Mouse (Mus musculus) adrenal gland, adult 8-10 months (tissue): ENCODE measurements around the gene Pink1. TPM values are rescaled to one million over a fixed set of nuclear protein-coding genes. Genes with fewer than 3 reads are reported as not detected.
"Not testable (repeated sequence)": the region's sequence is repeated elsewhere in the genome, so short reads cannot be mapped to it uniquely, and the experiment has no call there.

ENCODE experiments used
- DNase-seq: peaks from one replicate; pipeline ENCODE4 v3.0.0; 2022
- total RNA-seq, 4 experiments: library from RNA; stranded (reverse); gene quantifications; 2 replicates each; pipeline ENCODE4 v1.2.4; 2022

Gene Pink1
- total RNA-seq, 4 experiments from 2014 or later = 172 to 218 (median 206) TPM

DNA sequence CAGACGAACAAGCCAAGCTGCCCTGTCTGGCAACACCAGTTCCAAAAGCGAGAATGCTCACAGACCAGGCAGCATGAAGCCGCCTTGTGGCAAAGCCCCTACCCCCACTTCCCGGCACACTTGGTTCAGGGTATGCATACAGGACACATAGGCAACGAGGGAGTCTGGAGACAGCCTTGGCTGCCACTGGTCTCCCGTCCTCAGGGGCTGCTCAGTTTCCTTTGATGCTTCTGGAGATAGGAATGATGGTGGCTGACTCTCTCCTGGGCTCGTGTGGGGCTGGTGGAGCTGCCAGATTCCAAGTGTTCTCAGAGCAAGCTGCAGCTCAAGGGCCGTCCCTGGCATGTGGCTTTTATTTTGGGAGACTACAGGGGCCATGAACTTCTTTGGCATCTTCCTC, 15.3 kb upstream of the Pink1 start:
- no peak for DNase-seq

DNA sequence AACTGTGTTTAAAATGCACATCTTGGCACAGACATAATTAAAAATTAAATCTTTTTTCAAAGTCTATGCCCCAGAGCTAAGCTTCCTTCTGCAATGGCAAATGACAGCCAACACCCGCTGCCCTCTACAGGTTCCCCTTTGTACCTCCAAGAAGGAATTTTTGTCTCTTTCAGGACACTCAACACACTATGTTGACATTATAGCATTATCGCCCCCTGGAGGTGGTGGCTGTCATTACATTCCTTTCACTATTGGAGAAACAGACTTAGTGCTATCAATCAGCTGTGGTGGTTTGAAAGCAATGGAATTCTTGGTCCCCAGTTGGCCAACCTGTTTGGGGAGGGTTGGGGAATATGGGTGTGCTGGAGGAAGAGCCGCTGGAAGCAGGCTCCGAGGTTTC, 13.9 kb upstream of the Pink1 start:
- DNase-seq = no peak

DNA sequence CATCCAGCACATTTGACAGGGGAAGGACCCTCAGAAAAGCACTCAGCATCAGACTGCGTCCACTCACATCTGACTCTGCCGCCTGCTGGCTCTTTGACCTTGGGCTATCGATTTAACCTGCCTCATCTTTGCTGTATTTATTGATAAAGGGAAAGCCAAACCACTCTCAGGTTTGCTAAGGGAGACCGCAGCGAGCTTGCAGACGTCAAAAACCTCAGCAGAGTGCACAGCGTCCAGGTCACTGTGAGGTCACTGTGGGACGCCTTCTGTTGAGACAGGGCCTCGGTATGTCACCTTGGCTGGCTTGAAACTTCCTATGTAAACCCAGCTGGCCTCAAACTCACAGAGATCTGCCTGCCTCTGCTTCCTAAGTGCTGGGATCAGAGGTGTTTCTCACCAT, 11.2 kb upstream of the Pink1 start:
- no peak for DNase-seq

DNA sequence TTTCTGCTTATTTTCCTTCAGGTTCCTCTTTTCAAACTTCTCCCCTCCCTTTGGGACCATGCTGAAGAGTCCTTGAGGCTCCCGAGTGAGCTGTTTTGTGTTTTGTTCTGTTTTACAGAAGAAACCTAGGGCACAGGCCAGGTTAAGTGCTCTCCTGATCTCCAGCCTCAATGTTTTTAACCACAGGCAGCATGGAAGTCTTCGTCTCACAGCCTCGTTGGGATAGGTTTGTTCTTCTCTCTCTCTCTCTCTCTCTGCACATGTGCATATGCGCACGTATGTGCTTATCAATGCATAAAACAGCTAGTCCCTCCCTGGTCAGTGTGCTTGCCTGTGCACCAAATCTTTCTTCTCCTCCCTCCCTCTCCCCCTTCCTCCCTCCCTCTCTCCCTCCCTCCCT, 10.8 kb upstream of the Pink1 start:
- DNase-seq = no peak

DNA sequence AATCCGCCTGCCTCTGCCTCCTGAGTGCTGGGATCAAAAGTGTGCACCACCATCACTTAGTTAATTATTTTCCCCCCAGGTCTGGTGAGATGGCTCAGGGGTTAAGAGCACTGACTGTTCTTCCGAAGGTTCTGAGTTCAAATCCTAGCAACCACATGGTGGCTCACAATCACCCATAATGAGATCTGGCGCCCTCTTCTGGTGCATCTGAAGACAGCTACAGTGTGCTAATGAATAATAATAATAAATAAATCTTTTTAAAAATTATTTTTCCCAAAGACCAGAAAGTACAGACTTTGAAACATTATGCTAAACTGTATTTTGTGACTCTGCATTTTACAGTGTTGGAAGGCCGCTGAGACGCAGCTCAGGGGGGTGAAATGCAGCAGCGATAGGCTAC, 9.5 kb upstream of the Pink1 start:
- no peak for DNase-seq

DNA sequence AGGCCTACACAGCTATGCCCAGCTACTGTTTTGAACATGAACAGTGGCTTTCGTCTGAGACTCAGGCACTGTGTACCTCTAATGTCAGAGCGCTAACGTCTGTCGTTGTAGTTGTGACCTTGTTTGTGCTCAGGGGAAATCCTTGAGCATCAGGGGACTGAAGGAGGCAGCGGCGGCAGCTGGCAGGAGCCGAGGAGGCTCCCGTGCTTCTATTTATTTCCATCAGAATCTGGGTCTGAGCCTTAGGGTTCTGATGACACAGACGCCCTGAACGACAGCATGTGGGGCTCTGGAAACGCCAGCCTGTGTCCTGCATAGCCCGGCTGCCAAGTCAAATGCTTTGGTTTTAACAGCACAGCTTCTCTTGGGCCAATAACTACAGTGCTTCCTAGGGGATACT, 8.9 kb upstream of the Pink1 start:
- no peak for DNase-seq

DNA sequence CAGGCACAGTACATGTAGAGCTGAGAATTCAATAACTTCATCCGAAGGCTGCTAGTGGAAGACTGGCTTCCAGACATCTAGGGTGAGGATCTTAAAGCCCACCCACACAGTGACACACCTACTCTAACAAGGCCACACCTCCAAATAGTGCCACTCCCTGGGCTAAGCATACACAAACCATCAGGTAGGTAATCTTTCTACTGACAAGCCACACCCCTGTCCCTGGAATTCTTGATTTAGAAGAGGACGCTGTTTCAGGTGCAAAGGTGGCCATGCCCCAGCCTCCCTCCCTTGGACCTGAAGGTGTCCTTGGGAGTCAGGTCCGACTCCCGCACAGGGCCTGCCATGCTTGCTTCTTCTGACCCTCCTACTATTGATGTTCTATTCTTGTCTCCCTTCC, 7.0 kb upstream of the Pink1 start:
- DNase-seq = no peak

DNA sequence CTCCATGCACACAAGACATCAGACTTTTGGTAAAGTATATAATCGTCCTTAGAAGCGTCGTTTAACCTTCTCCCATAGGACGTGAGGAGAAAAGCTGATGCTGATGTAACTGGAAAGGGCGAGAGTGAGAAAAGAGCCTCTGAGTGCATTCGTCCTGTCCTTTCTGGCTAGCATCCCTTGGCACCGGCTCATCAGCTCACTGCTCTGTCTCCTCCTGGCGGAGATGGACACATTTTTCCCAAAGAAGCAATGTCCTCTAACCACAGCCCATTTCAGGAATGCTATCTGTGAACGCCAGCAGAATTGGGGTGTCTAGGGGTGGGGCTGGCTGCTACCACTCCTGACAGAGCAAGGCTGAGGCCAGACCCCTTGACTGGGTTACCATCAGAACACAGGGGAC, 5.5 kb upstream of the Pink1 start:
- DNase-seq = no peak

DNA sequence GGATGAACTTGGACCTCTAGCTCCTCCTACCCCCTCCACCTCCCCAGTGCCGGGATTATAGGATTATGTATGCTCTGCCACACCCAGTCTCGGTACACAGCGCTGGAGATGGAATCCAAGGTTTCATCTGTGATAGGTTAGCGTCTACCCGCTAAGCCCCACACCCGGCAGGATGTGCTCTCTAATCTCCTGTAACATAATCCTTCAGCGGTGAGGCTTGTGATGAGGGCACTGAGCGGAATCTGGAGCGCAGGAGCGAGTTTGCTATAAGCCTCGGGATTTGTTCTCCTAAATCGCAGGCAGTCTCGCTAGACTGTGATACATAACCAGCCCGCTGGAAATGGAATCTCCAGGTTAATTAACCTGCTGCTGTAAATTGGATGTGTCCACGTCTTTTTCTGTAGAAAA, 4.2 kb upstream of the Pink1 start:
- no peak for DNase-seq

DNA sequence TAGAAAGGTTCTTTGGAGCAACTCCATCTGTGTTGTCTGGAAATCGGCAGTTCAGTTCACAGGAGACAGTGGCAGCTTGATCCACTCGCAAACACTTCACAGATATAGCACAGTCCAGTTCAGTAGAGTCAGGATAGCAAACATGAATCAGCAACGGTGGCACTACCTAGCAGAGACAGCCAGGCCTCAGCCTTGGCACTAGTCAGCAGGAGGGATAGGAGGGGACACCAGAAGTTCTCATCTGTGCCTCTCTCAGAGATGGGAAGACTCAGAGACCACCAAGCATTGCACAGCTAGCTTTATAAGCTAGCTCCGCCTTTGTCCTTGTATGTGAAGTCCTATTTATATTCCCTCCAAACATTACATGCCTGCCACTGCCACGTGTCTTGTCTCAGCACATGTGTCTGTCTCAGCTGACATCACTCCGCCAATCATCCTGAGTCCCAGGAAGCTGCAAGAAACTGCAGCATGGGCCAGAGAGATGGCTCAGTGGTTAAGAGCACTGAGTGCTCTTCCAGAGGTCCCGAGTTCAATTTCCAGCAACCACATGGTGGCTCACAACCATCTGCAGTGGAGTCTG, 1.9 kb upstream of the Pink1 start:
- no peak for DNase-seq

DNA sequence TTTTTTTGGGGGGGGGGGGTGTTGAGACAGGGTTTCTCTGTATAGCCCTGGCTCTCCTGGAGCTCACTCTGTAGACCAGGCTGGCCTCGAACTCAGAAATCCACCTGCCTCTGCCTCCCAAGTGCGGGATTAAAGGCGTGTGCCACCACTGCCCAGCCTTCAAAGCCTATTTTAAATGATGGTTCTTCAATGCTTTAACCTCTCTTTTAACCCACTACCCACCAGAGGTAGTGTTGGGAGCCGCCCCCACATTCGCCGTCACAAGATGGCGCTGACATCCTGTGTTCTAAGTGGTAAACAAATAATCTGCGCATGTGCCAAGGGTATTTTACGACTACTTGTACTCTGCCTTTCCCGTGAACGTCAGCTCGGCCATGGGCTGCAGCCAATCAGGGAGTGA, 1.0 kb upstream of the Pink1 start:
- DNase-seq = not testable (repeated sequence)

DNA sequence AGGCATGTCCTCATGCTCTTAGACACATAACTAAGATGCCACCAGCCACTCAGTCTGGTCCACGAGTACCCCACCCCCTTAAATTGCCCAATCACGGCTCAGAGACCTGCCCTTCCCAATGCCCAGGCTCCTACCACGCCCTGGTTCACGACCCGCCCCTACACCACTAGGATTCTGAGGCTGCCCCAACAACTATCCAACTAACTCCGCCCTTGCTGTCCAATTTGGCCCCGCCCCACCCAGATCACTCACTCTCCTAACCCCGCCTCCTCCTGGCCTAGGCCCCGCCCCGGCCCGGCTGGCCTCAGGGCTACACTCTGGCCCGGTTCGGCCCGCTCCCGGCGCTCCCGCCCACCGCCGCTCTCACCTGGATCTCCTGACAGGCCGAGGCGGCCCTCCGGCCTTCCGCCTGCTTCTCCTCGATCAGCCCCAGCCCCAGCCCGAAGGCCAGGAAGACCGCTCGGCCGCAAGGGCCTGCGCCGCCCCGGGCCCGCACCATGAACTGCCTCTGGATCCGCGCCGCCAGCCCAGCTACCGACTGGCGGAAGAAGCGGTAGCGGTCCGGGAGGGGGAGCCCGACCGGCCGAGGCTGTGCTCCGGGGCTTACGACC, 536 bp downstream of the Pink1 start:
- DNase-seq = peak; percentile 96

DNA sequence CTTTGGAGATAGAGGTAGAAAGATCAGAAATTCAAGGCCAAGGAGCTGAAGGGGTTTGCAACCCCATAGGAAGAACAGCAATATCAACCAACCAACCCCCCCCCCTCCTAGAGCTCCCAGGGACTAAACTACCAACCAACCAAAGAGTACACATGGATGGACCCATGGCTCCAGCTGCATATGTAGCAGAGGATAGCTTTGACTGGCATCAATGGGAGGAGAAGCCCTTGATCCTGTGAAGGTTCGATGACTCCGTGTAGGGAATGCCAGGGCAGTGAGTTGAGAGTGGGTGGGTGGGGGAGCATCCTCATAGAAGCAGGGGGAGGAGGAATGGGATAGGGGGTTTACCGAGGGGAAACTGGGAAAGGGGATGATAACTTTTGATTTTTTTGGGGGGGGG, 1.7 kb downstream of the Pink1 start:
- DNase-seq = no peak

DNA sequence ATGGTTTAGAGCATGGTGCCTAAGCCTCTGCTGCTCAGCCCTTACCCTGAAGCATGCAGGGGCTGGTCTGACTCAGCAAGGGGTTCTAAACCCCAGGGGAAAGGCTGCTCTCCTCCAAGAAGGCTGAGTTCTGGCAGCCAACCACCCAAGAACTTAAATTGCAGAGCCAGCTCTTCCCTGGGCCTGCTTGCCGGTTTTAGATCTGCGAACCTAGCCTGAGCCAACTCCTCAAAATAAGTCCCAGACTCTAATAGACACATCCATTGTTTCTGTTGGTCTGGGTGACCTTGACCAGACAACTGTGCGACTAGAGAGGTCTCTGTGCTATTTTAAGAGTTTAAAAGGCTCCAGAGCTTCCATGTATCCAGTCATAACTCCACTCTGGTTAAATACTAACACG, 2.4 kb downstream of the Pink1 start:
- DNase-seq = no peak

DNA sequence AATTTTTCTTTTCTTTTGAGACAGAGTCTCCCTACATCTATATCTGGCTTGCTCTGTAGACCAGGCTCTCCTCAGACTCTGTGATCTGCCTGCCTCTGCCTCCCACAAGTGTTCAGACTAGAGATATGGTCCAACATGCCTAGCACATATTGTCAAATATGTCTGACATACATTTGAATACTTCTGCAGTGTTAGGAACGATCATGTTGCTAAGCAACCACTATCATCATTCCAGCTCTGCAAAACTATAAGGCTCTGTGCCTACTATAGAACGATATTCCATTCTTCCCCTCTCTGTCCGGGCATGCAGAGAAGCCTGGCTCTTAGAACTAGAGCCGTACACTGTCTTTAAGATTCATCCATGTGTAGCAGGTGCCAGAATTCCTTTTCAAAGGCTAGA, 3.4 kb downstream of the Pink1 start:
- no peak for DNase-seq

DNA sequence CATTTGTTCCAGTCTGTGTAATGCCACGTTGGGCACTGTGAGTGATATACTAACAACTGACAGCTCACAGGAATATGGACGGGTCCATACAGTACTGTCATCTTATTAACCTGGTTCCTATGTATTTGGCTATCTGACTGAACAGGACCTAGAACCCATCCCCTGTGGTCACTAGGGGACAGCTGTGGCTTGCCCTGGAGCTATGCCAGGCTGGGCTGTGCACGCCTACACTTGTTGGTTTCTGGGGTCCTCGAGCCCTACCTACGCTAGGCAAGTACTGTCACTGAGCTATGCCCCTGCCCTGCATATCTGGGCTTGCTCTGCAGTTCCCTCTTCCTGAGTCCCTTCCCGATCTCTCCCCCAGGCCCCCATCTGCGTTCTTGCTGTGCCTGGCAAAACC, 4.6 kb downstream of the Pink1 start:
- no peak for DNase-seq

DNA sequence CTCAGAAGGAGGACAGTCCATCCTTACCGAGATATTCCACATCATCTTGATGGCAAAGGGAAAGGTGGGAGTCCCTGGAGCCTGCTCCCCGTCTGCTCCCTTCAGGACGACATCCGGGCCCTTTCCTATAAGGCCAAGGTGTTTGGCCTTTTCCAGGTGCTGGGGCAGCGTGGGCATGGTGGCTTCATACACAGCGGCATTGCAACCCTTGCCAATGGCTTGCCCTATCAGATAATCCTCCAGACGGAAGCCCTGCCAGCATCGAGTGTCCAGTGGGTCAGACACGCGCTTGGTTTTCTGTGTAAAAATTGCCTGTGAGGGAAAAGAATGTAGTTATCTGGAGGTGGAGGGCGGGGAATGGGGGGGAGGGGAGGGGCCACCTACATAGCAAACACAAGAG, 5.4 kb downstream of the Pink1 start:
- no peak for DNase-seq

DNA sequence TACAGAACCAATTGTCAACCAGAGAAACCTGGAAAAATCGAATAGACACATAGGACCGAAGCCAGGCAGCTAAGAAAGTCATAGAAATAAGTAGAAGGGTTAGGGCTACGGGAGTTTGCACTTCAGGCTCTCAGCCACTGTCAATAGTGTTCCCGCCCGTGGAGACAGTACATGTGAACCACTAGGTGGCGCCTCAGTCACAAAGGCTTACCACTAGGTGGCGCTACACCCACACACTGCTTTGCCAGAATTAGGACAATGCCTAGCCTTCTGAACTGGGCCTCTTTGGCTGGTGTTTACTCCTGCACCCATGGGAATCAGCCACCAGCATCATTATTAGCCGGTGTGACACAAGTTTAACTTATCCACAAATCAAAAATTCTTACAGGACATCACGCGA, 6.6 kb downstream of the Pink1 start:
- peak; percentile 78 for DNase-seq

DNA sequence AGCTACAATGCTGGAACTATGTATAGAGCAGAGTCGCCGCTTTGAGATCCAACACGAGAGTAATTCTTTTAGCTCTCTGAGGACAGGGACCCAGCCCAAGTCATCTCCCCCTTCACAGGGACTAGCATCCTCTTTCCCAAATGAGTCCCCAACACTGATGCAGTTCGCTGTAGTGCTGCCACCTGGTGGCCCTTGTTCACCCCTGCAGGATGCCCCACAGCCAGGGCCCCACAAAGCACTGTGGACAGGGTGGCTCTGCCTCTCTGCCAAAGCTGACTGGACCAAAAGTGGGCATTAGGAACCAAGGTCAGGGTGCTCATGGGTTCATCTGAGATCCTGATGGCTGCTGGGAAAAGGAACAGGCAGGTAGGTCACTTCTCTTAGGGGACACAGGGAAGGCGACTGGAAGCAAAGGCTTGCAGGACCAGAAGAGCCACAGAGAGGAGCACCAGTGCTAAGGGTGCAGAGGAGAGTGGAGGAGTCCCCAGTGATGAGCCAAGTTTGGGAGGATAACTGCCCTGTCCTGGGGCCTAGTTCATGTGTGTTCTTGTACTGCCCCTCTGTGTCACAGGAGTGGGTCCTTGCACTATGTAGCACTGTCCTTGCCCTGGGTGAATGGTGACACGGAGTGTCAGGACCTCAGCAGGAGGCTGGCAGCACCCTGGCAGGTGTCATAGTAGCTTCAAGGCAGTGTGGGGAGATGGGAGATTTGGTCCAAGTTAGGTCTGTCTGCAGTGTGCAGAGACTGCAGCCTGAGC, 7.4 kb downstream of the Pink1 start:
- DNase-seq = no peak

DNA sequence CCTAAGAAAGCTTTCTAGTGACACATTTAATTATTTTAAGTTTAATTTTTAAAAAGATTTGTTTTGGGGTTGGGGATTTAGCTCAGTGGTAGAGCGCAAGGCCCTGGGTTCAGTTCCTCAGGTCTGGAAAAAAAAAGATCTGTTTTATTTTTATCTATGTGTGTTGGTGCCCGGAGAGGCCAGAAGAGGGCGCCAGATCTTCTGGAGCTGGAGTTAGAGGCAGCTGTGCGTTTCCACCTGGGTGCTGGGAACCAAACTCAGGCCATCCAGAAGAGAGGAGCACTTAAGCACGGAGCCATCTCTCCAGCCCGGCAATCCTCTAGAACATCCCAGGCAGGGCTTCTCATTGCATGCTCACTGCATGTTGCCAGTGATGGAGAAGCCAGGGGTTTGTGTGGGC, 9.7 kb downstream of the Pink1 start:
- no peak for DNase-seq

DNA sequence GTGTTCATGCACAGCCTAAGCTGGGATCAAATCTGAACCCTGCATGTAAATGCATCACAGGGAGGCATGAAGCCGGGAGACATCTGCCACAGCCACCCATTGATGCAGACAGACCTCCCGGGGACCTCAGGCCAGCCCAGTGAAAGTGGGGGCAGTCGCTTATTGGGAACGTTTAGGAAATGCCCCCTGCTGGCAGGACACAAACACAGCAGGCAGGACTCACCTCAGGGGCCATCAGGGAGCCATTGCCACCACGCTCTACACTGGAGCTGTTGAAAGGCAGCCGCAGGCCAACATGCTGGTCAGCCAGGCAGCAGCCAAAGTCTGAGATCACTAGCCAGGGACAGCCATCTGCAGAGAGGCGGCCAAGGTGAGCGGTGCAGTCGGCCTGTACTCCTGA, 10.3 kb downstream of the Pink1 start:
- no peak for DNase-seq

DNA sequence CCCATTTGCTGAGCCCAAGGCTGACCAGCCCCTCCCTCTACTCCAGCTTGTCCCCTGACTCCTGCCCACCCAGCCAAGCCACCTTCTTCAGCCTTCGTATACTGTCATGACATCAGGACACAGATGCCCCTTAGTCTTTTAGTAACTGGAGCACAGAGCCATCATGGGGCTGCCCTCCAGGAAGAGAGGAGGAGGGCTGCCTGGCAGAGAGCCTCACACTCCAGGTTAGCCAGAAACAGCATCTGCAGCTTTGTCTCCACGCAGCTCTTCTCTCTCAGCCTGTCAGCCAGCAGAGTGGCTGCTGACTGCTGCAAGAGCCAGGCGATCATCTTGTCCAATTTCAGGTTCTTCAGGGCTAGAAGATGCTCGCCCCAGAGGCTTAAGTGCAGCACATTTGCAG, 12.3 kb downstream of the Pink1 start:
- DNase-seq = no peak

DNA sequence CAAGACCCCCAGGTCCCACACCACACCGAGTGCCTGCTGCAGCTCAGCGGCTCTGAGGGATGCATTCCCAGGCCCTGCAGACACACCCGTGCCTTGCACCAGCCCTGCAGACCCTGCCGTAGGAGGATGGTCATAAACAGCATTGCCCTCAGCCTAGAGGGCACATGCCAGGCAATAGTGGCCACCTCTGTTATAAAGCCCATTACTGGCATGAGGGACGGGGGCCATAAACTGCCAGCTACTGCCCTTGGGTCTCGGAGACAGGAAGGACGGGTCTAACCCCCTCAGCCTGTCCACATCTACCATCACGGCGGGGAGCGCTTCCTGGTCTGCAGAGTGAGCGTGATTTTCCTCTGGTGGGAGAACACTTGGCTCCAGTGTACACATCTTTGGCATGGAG, 13.1 kb downstream of the Pink1 start:
- no peak for DNase-seq

DNA sequence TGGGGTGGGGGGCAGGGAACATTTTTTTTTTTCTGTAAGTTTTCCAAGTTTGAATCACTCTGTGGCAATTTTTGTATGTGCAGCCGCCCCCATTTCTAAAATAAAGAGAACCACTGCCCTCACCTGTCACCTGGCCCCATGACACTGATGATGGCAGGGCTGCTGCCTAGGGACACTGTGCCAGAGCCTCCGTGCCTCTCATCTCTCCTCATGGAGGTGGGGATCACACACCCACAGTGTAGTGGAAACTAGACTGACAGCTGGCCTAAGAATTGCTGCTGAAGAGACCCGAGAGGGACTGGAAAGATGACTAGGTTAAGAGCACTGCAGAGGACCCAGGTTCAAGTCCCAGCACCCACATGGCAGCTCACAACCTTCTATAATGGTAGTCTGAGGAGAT, 14.0 kb downstream of the Pink1 start:
- no peak for DNase-seq
